Mouse (Mus musculus): ENCODE results near the gene Ropn1. TPM values are rescaled to one million over a fixed set of nuclear protein-coding genes. Genes with fewer than 3 reads are reported as not detected.
"Not testable (repeated sequence)": the region's sequence is repeated elsewhere in the genome, so short reads cannot be mapped to it uniquely, and the experiment has no call there.

Ropn1 gene
- polyA plus RNA-seq, 1 experiment, result not detected

GRCm38 (mm10) chr16:34689879-34690278, 40.2 kb downstream of the Ropn1 start:
- no peak for DNase-seq (ENCODE audit: low read depth, low spot score)
- 52% methylated on average over 3 of the region's 3 CpGs for WGBS

GRCm38 (mm10) chr16:34690334-34691144, 40.8 kb downstream of the Ropn1 start, which contains the start of gene Ccdc14:
Ccdc14 (plus strand) TSS chr16:34690616.
- DNase-seq (ENCODE audit: low read depth, low spot score), result peak; percentile 88
- 1% methylated on average over 53 of the region's 53 CpGs for WGBS

GRCm38 (mm10) chr16:34691156-34691555, 41.4 kb downstream of the Ropn1 start:
- peak; percentile 21 for DNase-seq (ENCODE audit: low read depth, low spot score)
- 6% methylated on average over 11 of the region's 11 CpGs for WGBS

- 87% methylated on average over 6 of the region's 7 CpGs for WGBS
- DNase-seq (ENCODE audit: low read depth, low spot score), result no peak
Measured at GRCm38 (mm10) chr16:34694477-34694876, 44.8 kb downstream of the Ropn1 start.

- 83% methylated on average over 3 of the region's 3 CpGs for WGBS
- DNase-seq (ENCODE audit: low read depth, low spot score), result not testable (repeated sequence)
Measured at GRCm38 (mm10) chr16:34698721-34699120, 49.0 kb downstream of the Ropn1 start.

GRCm38 (mm10) chr16:34700165-34700827, 50.6 kb downstream of the Ropn1 start:
- WGBS, result 13% methylated on average over 7 of the region's 7 CpGs
- peak; percentile 59 for DNase-seq (ENCODE audit: low read depth, low spot score)

GRCm38 (mm10) chr16:34700828-34701216, 51.1 kb downstream of the Ropn1 start:
- no peak for DNase-seq (ENCODE audit: low read depth, low spot score)
- WGBS, result 64% methylated on average over 6 of the region's 6 CpGs

GRCm38 (mm10) chr16:34706019-34706418, 56.3 kb downstream of the Ropn1 start:
- 70% methylated on average over 2 of the region's 2 CpGs for WGBS
- no peak for DNase-seq (ENCODE audit: low read depth, low spot score)

- no peak for DNase-seq (ENCODE audit: low read depth, low spot score)
- 66% methylated on average over 7 of the region's 7 CpGs for WGBS
Measured at GRCm38 (mm10) chr16:34706487-34706946, 56.8 kb downstream of the Ropn1 start.

- no peak for DNase-seq (ENCODE audit: low read depth, low spot score)
- 65% methylated on average over 3 of the region's 3 CpGs for WGBS
Measured at GRCm38 (mm10) chr16:34711481-34711880, 61.8 kb downstream of the Ropn1 start.

GRCm38 (mm10) chr16:34725156-34725555, 75.4 kb downstream of the Ropn1 start:
- no peak for DNase-seq (ENCODE audit: low read depth, low spot score)
- 89% methylated on average over 3 of the region's 3 CpGs for WGBS

Other genes starting within 250 kb of the Ropn1 start
- 21.4 and 38.8 TPM in 2 replicates for gene Kalrn, start 76.4 kb upstream of the Ropn1 start, polyA plus RNA-seq (2012; rRNA removed)
- 1.7 and 2.1 TPM in 2 replicates for gene Ccdc14, start 40.7 kb downstream of the Ropn1 start, polyA plus RNA-seq (2012; rRNA removed)
- gene Mylk, start 95.3 kb downstream of the Ropn1 start, polyA plus RNA-seq (2012; rRNA removed), result 306 and 525 TPM in 2 replicates

Measured in large intestine, adult 2 months (tissue).